In genomic region chr15:100674566-100674965, GRCm38 (mm10) we compare ENCODE assay signal across 19 mouse cellular contexts. TPM values are rescaled to one million over a fixed set of nuclear protein-coding genes. Genes with fewer than 3 reads are reported as not detected.
DNase-seq lines count a peak whose midpoint lies in the region; ATAC-seq lines count a peak whose summit lies in the region.
"Had no signal": no experiment of that assay in that cellular context is flagged by ENCODE, and none has a peak within 500 bp of the region (broad histone marks: within the 10 kb centered on the region; RNA-seq: fewer than 3 reads in every experiment).

No protein-coding gene starts in this region.

- 84% methylated on average over 10 of the region's 10 CpGs for WGBS in heart, embryonic 10.5 days
- 84% methylated on average over 10 of the region's 10 CpGs for WGBS in kidney, embryonic 14.5 days
- WGBS in kidney, embryonic 15.5 days, result 81% methylated on average over 10 of the region's 10 CpGs
- 51% methylated on average over 10 of the region's 10 CpGs for WGBS in liver, embryonic 15.5 days (ENCODE audit: insufficient replicate concordance)

- H3K4me3 ChIP-seq in heart, embryonic 10.5 days, result no peak overlapping the region
- no peak overlapping the region for H3K4me3 ChIP-seq in kidney, embryonic 14.5 days (ENCODE audit: low read length)
- no peak overlapping the region for H3K4me3 ChIP-seq in kidney, embryonic 15.5 days (replicated peaks)
- H3K4me3 ChIP-seq in liver, embryonic 15.5 days (replicated peaks), result no peak overlapping the region
- H3K4me3 ChIP-seq: embryonic facial prominence, embryonic 15.5 days; limb, embryonic 15.5 days; midbrain, embryonic 13.5 days; myocyte; neural tube, embryonic 15.5 days had no signal

- no peak overlapping the region for H3K4me2 ChIP-seq in kidney, embryonic 14.5 days (replicated peaks; ENCODE audit: low read depth, low read length)
- no peak overlapping the region for H3K4me2 ChIP-seq in kidney, embryonic 15.5 days
- H3K4me2 ChIP-seq in liver, embryonic 15.5 days, result peak overlapping the region; percentile 49; the same call in 1 of the 2 replicates
- H3K4me2 ChIP-seq: embryonic facial prominence, embryonic 15.5 days; limb, embryonic 15.5 days; midbrain, embryonic 13.5 days; neural tube, embryonic 15.5 days had no signal

- H3K27me3 ChIP-seq in heart, embryonic 10.5 days (ENCODE audit: insufficient read depth, poor library complexity, severe bottlenecking), result 0 out of 2 replicates have a peak, but pooled peaks cover under 1% of the 10 kb centered on the region
- no peaks in the 10 kb centered on the region for H3K27me3 ChIP-seq in kidney, embryonic 14.5 days (ENCODE audit: control insufficient read depth, insufficient read depth, low read length)
- no peaks in the 10 kb centered on the region for H3K27me3 ChIP-seq in kidney, embryonic 15.5 days
- no peaks in the 10 kb centered on the region for H3K27me3 ChIP-seq in liver, embryonic 15.5 days
- H3K27me3 ChIP-seq: embryonic facial prominence, embryonic 15.5 days; limb, embryonic 15.5 days; midbrain, embryonic 13.5 days; neural tube, embryonic 15.5 days; Patski had no signal

- DNase-seq in heart, embryonic 10.5 days (ENCODE audit: low spot score), result no peak
- no peak for DNase-seq in heart, adult 18-20 months
- peak; percentile 34 for DNase-seq in R1 (ENCODE audit: low read depth, low spot score)
- DNase-seq in adrenal gland, postnatal 14 days, result no peak
- no peak for DNase-seq in retina, postnatal 1 day
- DNase-seq: cerebellum, postnatal 10 days; gastrocnemius, postnatal 10 days; layer of hippocampus, postnatal 36 days; lung, postnatal 36 days; thymus, postnatal 4 days had no signal

- ATAC-seq in kidney, embryonic 14.5 days (ENCODE audit: low FRiP score, low TSS enrichment), result no peak
- no peak for ATAC-seq in kidney, embryonic 15.5 days (replicated peaks; ENCODE audit: low FRiP score)
- ATAC-seq in liver, embryonic 15.5 days (ENCODE audit: insufficient read depth), result no peak
- ATAC-seq: midbrain, embryonic 13.5 days; Patski had no signal

- no peaks in the 10 kb centered on the region for H3K36me3 ChIP-seq in heart, embryonic 10.5 days
- H3K36me3 ChIP-seq in kidney, embryonic 14.5 days (ENCODE audit: control insufficient read depth, insufficient read depth, low read length), result no peaks in the 10 kb centered on the region
- H3K36me3 ChIP-seq in kidney, embryonic 15.5 days, result no peaks in the 10 kb centered on the region
- no peaks in the 10 kb centered on the region for H3K36me3 ChIP-seq in liver, embryonic 15.5 days (replicated peaks)
- H3K36me3 ChIP-seq: embryonic facial prominence, embryonic 15.5 days; limb, embryonic 15.5 days; midbrain, embryonic 13.5 days; neural tube, embryonic 15.5 days had no signal

- no peak overlapping the region for H3K9ac ChIP-seq in kidney, embryonic 14.5 days (ENCODE audit: low read depth, low read length)
- no peak overlapping the region for H3K9ac ChIP-seq in kidney, embryonic 15.5 days
- H3K9ac ChIP-seq in liver, embryonic 15.5 days, result no peak overlapping the region
- H3K9ac ChIP-seq: embryonic facial prominence, embryonic 15.5 days; limb, embryonic 15.5 days; midbrain, embryonic 13.5 days; neural tube, embryonic 15.5 days had no signal

- peaks cover 25% of the 10 kb centered on the region for H3K4me1 ChIP-seq in heart, embryonic 10.5 days
- 0 out of 2 replicates have a peak, but pooled peaks cover 10% of the 10 kb centered on the region for H3K4me1 ChIP-seq in kidney, embryonic 14.5 days (ENCODE audit: control insufficient read depth, insufficient read depth, low read length)
- H3K4me1 ChIP-seq in kidney, embryonic 15.5 days, result peaks cover 38% of the 10 kb centered on the region
- H3K4me1 ChIP-seq in liver, embryonic 15.5 days (replicated peaks), result peaks cover 47% of the 10 kb centered on the region
- H3K4me1 ChIP-seq: embryonic facial prominence, embryonic 15.5 days; neural tube, embryonic 15.5 days had no signal

- peak overlapping the region; percentile 68 for H3K27ac ChIP-seq in heart, embryonic 10.5 days
- peak overlapping the region; percentile 30; the same call in 1 of the 2 replicates for H3K27ac ChIP-seq in kidney, embryonic 14.5 days (ENCODE audit: low read depth, low read length)
- no peak overlapping the region for H3K27ac ChIP-seq in kidney, embryonic 15.5 days
- peak overlapping the region; percentile 84 for H3K27ac ChIP-seq in liver, embryonic 15.5 days (replicated peaks)
- H3K27ac ChIP-seq: embryonic facial prominence, embryonic 15.5 days; limb, embryonic 15.5 days; midbrain, embryonic 13.5 days; neural tube, embryonic 15.5 days had no signal

- no peaks in the 10 kb centered on the region for H3K9me3 ChIP-seq in heart, embryonic 10.5 days
- H3K9me3 ChIP-seq in kidney, embryonic 14.5 days (ENCODE audit: control insufficient read depth, low read length), result no peaks in the 10 kb centered on the region
- H3K9me3 ChIP-seq in kidney, embryonic 15.5 days (replicated peaks), result no peaks in the 10 kb centered on the region
- H3K9me3 ChIP-seq in liver, embryonic 15.5 days (replicated peaks), result no peaks in the 10 kb centered on the region
- H3K9me3 ChIP-seq: embryonic facial prominence, embryonic 15.5 days; limb, embryonic 15.5 days; midbrain, embryonic 13.5 days; neural tube, embryonic 15.5 days had no signal

RNA-seq across cellular contexts. Expression of gene Bin2, which starts 5.2 kb away (rescaled TPM):
- polyA plus RNA-seq in heart, embryonic 10.5 days (2016; fragmentation: Nextera tagmentation; extraction: Ambion mirVana), result 4.3 and 10.3 TPM in 2 replicates
- 1 to 10 TPM; 1.6 to 5.1 TPM for total RNA-seq in heart, adult 18-20 months (2021)
- 2.1 and 2.4 TPM in 2 replicates for polyA plus RNA-seq in kidney, embryonic 14.5 days (2014; fragmentation: Nextera tagmentation; extraction: Ambion mirVana)
- 2.6 and 3.2 TPM in 2 replicates for polyA plus RNA-seq in kidney, embryonic 15.5 days (2015; fragmentation: Nextera tagmentation; extraction: Ambion mirVana)
- 18.2 and 22.2 TPM in 2 replicates for polyA plus RNA-seq in liver, embryonic 15.5 days (2015; fragmentation: Nextera tagmentation; extraction: Ambion mirVana)
- total RNA-seq in adrenal gland, postnatal 14 days (2021), result 3.6 and 14.8 TPM in 2 replicates
- polyA plus RNA-seq: myocyte, Patski had no signal

RNA-seq across cellular contexts. Expression of gene Cela1, which starts 13.2 kb away (rescaled TPM):
- polyA plus RNA-seq in heart, embryonic 10.5 days (2016; fragmentation: Nextera tagmentation; extraction: Ambion mirVana), result 1.5 and 2.4 TPM in 2 replicates
- 1 to 10 TPM; 1.3 TPM for total RNA-seq in heart, adult 18-20 months (2021)
- 9.4 and 9.9 TPM in 2 replicates for polyA plus RNA-seq in kidney, embryonic 14.5 days (2014; fragmentation: Nextera tagmentation; extraction: Ambion mirVana)
- polyA plus RNA-seq in kidney, embryonic 15.5 days (2015; fragmentation: Nextera tagmentation; extraction: Ambion mirVana), result 16.5 and 18.3 TPM in 2 replicates
- 17.0 and 22.6 TPM in 2 replicates for polyA plus RNA-seq in liver, embryonic 15.5 days (2015; fragmentation: Nextera tagmentation; extraction: Ambion mirVana)
- total RNA-seq in adrenal gland, postnatal 14 days (2021), result 26.1 and 32.9 TPM in 2 replicates

RNA-seq across cellular contexts. Expression of gene Smagp, which starts 37.8 kb away (rescaled TPM):
- 16.2 and 16.9 TPM in 2 replicates for polyA plus RNA-seq in heart, embryonic 10.5 days (2016; fragmentation: Nextera tagmentation; extraction: Ambion mirVana)
- total RNA-seq in heart, adult 18-20 months (2021), result 10 to 100 TPM; 11.3 to 18.5 TPM
- polyA plus RNA-seq in kidney, embryonic 14.5 days (2014; fragmentation: Nextera tagmentation; extraction: Ambion mirVana), result 26.4 and 28.4 TPM in 2 replicates
- polyA plus RNA-seq in kidney, embryonic 15.5 days (2015; fragmentation: Nextera tagmentation; extraction: Ambion mirVana), result 30.0 and 33.1 TPM in 2 replicates
- 9.3 and 10.8 TPM in 2 replicates for polyA plus RNA-seq in liver, embryonic 15.5 days (2015; fragmentation: Nextera tagmentation; extraction: Ambion mirVana)
- 45.7 and 50.1 TPM in 2 replicates for total RNA-seq in adrenal gland, postnatal 14 days (2021)

RNA-seq across cellular contexts. Expression of gene Galnt6, which starts 54.6 kb away (rescaled TPM):
- polyA plus RNA-seq in heart, embryonic 10.5 days (2016; fragmentation: Nextera tagmentation; extraction: Ambion mirVana), result 0.18 and 0.20 TPM in 2 replicates
- total RNA-seq in heart, adult 18-20 months (2021), result 1 to 10 TPM in 1 of 2 experiments, under 1 TPM in 1; 0.62 to 1.3 TPM
- 0.16 and 0.17 TPM in 2 replicates for polyA plus RNA-seq in kidney, embryonic 14.5 days (2014; fragmentation: Nextera tagmentation; extraction: Ambion mirVana)
- 1.0 and 2.4 TPM in 2 replicates for polyA plus RNA-seq in kidney, embryonic 15.5 days (2015; fragmentation: Nextera tagmentation; extraction: Ambion mirVana)
- 1.2 and 1.5 TPM in 2 replicates for polyA plus RNA-seq in liver, embryonic 15.5 days (2015; fragmentation: Nextera tagmentation; extraction: Ambion mirVana)
- 8.1 and 11.9 TPM in 2 replicates for total RNA-seq in adrenal gland, postnatal 14 days (2021)
- polyA plus RNA-seq: midbrain, embryonic 13.5 days had no signal

RNA-seq across cellular contexts. Expression of gene Dazap2, which starts 59.4 kb away (rescaled TPM):
- polyA plus RNA-seq in heart, embryonic 10.5 days (2016; fragmentation: Nextera tagmentation; extraction: Ambion mirVana), result 209 and 212 TPM in 2 replicates
- total RNA-seq in heart, adult 18-20 months (2021), result 100 to 1,000 TPM; 152 to 194 TPM
- 236 and 274 TPM in 2 replicates for polyA plus RNA-seq in kidney, embryonic 14.5 days (2014; fragmentation: Nextera tagmentation; extraction: Ambion mirVana)
- polyA plus RNA-seq in kidney, embryonic 15.5 days (2015; fragmentation: Nextera tagmentation; extraction: Ambion mirVana), result 237 and 241 TPM in 2 replicates
- polyA plus RNA-seq in liver, embryonic 15.5 days (2015; fragmentation: Nextera tagmentation; extraction: Ambion mirVana), result 145 and 148 TPM in 2 replicates
- total RNA-seq in adrenal gland, postnatal 14 days (2021), result 208 and 209 TPM in 2 replicates
